Mouse (Mus musculus) right cerebral cortex, postnatal 36 days (tissue): ENCODE data around the gene Haus6.
A peak's percentile ranks its signal among the peaks of the same experiment; 100 is the strongest.
"Not testable (repeated sequence)": the region's sequence is repeated elsewhere in the genome, so short reads cannot be mapped to it uniquely, and the experiment has no call there.

Experiments
- DNase-seq, 2 experiments: peaks; one replicate each; pipeline ENCODE4 v3.0.0; 2022; ENCODE audit warnings: low spot score in 2 of 2, mixed read lengths in 1 of 2

The Haus6 gene

GRCm38 (mm10) chr4:86611524-86612288, at the start of gene Haus6:
TSS of gene Haus6 (minus strand) at chr4:86612055.
- DNase-seq, result peak; percentile 91 to 95

DNA sequence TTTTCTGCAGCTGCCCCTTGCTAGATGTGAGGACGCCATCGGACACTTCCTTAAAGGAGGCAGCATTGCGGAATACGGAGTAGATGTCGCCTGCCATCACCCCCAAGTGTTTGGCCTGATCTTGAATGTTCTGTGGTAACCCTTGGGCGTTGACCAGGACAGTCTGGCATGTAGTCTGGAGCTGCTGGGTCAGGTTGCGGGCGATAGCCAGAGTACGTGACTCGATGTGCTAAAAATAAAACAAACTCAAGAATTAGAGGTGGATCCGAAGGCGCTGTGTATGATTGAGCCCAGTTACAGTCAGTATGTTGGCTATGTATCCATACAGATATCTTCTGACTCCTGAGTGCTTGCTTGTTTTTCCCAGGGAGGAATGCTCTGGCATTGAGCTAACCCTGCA, 45.3 kb upstream of the Haus6 start:
- DNase-seq, result no peak

DNA sequence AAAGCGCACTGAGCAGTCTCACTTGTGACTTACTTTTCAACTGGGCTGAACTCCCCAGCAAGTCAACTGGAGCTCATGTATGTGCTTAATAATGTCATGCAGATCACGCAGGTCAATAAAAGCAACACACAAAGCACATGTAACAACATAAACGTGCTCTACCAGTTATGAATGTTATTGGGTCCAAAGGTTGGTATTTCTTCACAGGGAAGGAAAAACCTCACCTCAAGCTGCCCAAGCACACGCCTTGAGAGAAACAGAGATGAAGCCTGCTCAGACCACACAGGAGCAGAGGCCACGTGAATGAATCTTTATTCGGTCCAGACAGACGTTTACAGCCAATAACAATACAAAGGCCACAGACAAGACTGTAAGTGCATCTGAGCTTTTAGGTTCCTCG, 44.6 kb upstream of the Haus6 start:
- not testable (repeated sequence) for DNase-seq

DNA sequence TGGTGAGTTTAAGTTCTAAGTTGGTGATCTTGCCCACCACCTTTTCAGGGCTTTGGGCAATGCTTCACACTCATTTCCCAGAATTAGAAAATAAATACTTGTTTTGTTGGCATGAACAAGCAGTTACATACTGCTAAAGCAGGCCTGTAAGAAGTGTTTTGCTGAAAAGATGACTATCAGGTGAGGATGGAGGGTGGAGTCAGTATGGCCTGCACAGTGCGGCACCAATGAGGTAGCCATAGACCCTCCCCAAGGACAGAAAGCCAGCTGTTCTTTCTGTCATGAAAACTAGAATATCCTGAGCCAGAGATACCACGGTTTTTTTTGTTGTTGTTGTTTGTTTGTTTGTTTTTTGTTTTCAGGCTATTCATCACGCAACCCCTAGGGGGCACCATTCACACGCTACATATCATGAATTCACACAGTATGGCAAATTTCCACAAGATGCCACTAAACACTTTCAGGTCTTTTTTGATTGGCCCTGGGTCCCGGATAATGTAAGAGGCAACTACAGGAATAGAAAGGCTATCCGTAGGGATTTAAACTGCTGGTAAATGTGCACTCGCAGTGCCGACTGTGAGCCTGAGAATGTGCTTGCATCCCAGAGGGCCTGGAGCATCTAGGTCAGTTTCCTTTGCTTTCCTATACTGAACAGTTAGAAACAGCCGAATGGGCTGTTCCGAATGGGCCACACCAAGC, 40.0 kb upstream of the Haus6 start:
- DNase-seq, result no peak

DNA sequence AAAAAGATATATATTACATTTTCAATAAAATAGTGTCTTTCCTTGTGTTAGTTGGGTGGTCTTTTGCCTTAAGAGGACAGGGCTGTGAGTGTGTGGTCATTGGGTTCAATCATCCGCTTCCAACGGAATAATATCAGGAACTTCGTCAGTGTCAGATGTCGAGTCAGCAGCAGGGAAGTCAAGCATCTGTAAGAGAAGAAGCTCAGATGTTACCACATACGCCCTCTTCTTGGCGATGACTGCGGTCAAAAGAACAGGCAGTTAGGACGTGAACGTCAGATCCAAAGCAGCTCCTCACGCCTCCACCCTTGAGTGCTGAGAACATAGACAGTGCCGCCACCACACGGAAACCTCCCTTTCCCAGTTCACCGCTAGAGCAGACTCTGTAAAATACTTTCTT, 36.5 kb upstream of the Haus6 start:
- not testable (repeated sequence) for DNase-seq

DNA sequence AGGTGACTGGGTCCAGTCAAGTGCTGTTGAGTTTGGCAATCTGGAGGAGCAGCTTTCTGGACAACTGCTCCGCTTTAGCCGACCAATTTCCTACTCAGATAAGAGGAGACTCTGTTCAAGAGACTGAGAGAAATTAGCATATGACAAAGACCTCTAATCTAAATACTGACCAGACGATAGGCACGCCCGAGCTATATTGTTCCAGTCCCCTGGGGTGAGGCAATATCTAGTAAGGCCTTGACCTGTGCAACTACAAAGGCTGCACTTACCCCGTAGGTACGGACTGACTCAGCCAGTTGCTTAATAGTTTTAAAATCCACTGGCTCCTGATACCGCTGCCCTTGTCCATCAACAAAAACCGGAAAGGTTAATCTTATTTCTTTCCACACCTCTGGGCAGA, 25.7 kb upstream of the Haus6 start:
- not testable (repeated sequence) for DNase-seq

DNA sequence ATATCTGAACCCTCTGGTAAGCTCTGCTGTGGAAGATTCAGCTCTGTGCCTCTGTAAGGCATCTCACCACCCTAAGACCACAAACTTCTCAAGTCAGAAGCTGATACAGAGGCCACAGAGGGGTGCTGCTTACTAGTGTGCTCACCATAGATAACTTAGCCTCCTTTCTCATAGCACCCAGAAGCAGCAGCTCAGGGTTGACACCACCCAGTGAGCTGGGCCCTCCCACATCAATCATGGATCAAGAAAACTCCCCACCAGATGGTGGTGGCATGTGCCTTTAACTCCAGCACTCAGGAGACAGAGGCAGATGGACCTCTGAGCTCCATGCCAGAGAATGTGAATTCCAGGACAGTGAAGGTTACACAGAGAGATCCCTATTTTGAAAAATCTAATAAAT, 23.0 kb upstream of the Haus6 start:
- DNase-seq, result not testable (repeated sequence)

DNA sequence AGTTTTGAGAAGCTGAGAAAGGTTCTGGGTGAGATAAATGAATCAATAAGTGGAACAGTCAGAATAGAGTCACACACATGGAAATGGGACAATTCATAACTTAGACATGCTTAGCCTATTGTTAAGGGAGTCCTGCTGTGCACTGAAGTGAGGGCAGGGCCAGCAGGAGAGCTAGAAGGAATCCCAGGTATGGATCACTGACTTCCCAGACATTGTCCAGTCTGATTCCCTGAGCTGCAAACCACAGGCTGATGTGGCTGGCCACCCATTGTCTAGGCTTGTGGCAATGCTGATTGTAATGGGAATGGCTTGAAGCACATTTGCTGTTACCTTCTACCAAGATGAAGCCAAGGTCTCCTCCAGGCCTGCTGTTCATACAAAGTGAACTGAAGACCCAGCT, 22.5 kb upstream of the Haus6 start:
- DNase-seq, result not testable (repeated sequence)

DNA sequence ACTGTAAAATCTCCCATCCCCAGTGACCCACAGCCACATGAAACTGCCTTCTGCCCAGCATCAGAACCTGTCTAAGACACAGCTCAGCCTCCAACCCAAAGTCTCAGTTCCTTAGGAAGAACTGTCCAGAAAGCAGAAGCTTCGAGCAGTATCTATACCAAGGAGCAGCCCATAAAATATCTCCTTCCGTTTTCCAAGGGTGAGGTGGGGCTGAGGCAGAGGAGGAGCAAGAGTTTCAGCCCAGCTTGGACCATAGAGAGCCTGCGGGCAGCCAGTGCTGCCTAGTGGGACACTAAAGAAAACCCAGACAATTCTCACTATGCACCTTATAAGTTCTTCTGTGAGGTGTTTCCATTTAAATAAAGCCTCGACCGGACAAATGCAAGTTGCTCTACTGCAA, 20.7 kb upstream of the Haus6 start:
- not testable (repeated sequence) for DNase-seq

GRCm38 (mm10) chr4:86631831-86632230, 20.0 kb upstream of the Haus6 start:
- DNase-seq, result no peak

DNA sequence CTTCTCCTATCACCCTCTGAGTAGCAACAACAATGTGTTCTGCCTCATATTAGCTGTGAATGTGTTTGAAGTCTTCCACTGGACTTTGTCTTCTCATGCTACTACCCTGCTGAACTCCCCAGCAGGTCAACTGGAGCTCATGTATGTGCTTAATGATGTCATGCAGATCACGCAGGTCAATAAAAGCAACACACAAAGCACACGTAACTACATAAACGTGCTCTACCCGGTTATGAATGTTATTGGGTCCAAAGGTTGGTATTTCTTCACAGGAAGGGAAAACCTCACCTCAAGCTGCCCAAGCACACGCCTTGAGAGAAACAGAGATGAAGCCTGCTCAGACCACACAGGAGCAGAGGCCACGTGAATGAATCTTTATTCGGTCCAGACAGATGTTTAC, 14.6 kb upstream of the Haus6 start:
- not testable (repeated sequence) for DNase-seq

DNA sequence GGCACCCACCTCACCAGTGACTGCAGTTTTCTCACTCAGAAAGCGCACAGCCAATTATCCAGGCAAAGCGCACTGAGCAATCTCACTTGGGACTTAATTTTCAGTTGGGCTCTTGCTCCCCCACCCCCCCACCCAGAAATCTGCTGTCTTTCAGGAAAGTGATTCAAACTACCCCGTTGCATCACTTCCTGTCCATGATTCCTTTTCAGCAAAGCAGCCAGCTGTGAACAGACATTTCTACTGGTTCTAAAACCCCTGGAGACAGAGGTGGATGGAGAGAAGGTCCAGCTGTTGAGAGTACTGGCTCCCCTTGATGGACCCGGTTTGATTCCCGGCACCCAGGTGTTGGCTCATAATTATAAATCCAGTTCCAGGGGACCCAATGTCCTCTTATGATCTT, 13.6 kb upstream of the Haus6 start:
- DNase-seq, result no peak

DNA sequence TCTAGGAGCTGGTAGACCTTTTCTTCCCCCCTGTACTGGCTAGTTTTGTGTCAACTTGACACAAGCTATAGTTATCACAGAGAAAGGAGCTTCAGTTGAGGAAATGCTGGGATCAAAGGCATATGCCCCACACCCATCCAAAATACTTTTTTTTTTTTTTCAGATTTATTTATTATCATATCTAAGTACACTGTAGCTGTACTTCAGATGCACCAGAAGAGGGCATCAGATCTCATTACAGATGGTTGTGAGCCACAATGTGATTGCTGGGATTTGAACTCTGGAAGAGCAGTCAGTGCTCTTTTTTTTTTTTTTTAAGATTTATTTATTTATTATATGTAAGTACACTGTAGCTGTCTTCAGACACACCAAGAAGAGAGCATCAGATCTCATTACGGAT, 10.7 kb upstream of the Haus6 start:
- DNase-seq, result not testable (repeated sequence)

- no peak for DNase-seq
Observed at GRCm38 (mm10) chr4:86622116-86622515, 10.3 kb upstream of the Haus6 start.

- peak in 1 of 2 experiments; percentile 7 for DNase-seq
Observed at GRCm38 (mm10) chr4:86620506-86620905, 8.7 kb upstream of the Haus6 start.

GRCm38 (mm10) chr4:86612289-86612620, 400 bp upstream of the Haus6 start:
- DNase-seq, result no peak

DNA sequence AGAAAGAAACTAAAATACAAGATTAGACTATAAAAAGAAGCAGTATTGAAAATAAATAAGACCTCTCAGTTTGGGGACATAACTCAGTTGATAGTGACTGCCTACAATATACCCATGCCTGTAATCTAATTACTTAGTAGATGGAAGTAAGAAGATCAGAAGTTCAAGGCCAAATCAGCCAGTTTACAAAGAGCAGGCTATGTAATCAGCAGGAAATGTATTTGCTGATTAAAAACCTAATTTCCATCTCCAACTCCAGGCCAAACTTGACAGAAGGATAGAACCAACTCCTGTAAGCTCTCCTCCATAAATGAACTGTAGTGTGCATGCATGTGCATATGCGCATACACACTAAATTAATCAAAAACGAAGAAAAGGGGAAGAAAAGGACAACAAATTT, 20.6 kb downstream of the Haus6 start:
- no peak for DNase-seq

DNA sequence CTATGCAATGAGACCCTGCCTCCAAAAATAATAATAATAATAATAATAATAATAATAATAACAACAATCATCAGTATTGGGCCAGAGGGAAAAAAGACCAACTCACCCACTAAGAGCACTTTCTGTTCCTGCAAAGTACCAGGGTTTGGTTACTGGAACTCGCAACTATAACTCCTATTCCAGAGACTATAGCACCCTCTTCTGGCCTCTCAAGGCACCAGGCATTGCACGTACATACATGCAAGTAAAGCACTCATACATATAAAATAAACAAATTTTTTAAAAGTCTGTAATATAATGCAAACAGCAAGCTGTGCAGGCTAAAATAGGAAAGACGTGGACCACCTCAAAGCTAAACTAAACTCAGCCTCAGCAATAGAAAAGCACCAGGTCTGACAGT, 23.6 kb downstream of the Haus6 start:
- no peak for DNase-seq

DNA sequence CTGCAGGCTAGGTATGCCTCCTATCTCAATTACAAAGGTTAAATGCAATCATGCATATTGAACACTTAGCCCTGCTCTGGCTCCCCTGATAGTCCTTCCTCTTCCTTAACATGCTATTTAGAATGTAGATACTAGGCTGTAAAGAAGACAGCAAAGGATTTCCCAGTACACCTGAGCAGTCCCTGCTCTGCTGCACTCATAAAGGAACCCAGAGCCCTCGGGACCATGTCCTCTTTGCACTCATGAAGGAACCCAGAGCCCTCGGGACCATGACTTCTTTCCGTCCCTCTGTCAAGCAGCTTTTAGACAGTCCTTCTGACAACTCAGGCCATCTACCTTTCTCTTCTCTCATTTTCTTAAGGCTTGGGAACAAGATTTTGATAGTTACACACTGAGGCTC, 31.3 kb downstream of the Haus6 start:
- no peak for DNase-seq

DNA sequence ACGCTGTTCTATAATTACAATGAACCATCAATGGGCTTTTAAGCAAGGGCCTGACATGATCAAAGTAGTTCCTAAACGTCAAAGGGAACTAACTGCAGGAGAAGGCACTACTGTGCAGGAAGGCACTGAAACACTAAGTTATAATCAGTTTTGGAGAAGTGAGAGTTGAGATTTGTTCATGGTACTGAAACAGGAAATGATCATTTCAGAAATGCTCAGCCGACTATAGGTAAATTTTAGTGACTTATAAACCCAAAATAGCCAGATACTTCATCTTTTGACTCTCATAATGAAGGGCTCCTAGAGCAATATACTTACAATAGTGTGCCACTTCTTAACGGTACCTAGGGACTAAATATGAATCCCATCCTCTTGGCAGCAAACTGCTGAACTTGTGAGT, 31.8 kb downstream of the Haus6 start:
- no peak for DNase-seq

GRCm38 (mm10) chr4:86576630-86577225, 35.1 kb downstream of the Haus6 start:
- DNase-seq, result no peak

DNA sequence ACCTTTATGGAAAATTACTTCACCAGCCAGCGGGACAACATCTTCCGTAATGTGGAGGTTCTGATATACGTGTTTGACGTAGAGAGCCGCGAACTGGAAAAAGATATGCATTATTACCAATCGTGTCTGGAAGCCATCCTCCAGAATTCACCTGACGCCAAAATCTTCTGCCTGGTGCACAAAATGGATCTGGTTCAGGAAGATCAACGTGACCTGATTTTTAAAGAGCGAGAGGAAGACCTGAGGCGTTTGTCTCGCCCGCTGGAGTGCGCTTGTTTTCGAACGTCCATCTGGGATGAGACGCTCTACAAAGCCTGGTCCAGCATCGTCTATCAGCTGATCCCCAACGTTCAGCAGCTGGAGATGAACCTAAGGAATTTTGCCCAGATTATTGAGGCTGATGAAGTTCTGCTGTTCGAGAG, 35.7 kb downstream of the Haus6 start:
- peak in 1 of 2 experiments; percentile 23 for DNase-seq
